Mouse (Mus musculus): ENCODE data around the gene Med15. TPM values are rescaled to one million over a fixed set of nuclear protein-coding genes. Genes with fewer than 3 reads are reported as not detected.
A peak's percentile ranks its signal among the peaks of the same experiment; 100 is the strongest.
"Not testable (repeated sequence)": the region's sequence is repeated elsewhere in the genome, so short reads cannot be mapped to it uniquely, and the experiment has no call there.

The Med15 gene
- polyA plus RNA-seq, 1 experiment from 2014 or later = 97.8 TPM

DNA sequence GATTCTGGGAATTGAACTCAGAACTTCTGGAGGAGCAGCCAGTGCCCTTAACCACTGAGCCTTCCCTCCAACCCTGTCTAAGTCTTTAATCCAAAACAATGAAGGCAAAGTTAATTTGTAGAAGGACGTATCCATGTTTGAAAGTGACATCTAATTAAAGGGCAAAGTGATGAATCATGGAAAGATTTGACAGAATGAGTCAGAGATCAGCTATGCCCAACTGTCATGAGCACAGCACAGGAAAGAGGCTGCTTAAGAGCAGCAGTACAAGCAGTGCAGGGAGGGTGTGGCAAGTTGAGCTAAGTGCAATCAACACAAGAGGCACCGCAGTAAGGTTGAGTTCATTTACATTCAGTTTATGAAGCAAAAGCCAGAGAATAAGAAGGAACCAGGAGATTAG is 12.4 kb upstream of the Med15 start:
- H3K27ac ChIP-seq = no peak overlapping the region
- no peaks in the 10 kb centered on the region for H3K36me3 ChIP-seq (ENCODE audit: inconsistent target)
- 97% methylated on average over 2 of the region's 2 CpGs for WGBS (ENCODE audit: missing documents)
- H3K4me3 ChIP-seq (ENCODE audit: inconsistent target) = no peak overlapping the region
- H3K79me2 ChIP-seq (ENCODE audit: inconsistent target) = no peaks in the 10 kb centered on the region

DNA sequence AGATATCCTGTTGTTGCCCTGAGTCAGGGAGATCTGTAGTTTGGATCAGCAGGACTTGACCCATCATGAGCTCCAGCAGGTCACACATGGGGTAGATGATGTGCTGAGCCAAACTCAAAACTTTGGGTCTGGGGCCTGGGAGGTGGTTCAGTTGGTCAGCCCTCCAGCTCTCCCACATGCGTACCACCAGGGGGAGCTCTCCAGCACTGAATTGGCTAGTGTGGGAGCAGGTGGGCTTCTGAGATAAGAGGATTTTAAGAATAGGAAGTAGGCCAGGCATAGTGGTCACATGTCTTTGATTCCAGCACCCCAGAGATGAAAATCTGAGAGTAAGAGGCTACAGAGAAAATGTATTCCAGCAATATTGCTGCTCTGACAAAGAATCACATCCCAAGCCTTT is 11.8 kb upstream of the Med15 start:
- Histone ChIP-seq H3K27ac (no peak overlapping the region), H3K36me3 (ENCODE audit: inconsistent target) (no peaks in the 10 kb centered on the region), H3K4me3 (ENCODE audit: inconsistent target) (no peak overlapping the region), H3K79me2 (ENCODE audit: inconsistent target) (no peaks in the 10 kb centered on the region)
- WGBS (ENCODE audit: missing documents) = 43% methylated on average over 1 of the region's 1 CpGs

DNA sequence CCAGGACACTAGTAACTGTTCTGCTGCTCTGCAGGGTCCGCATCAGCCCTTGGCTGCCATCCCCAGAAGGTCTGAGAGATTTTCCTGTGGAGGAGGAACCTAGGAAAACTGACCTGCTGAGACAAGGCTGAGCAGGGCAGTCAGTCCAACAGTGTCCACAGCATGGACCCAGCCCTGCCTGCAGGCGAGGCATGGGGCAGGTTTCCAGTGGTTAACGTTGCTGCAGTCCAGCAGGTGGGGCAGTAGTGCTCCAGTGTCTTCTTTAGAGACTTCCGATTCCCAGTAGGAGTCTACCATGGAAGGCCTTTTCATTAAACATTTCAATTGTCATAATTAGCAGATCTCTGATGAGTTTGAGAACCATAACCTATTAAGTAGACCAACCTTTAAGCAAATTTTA is 10.6 kb upstream of the Med15 start:
- Histone ChIP-seq H3K4me3 (ENCODE audit: inconsistent target) (no peak overlapping the region), H3K79me2 (ENCODE audit: inconsistent target) (no peaks in the 10 kb centered on the region), H3K36me3 (ENCODE audit: inconsistent target) (no peaks in the 10 kb centered on the region), H3K27ac (no peak overlapping the region)
- WGBS (ENCODE audit: missing documents) = 72% methylated on average over 4 of the region's 4 CpGs

DNA sequence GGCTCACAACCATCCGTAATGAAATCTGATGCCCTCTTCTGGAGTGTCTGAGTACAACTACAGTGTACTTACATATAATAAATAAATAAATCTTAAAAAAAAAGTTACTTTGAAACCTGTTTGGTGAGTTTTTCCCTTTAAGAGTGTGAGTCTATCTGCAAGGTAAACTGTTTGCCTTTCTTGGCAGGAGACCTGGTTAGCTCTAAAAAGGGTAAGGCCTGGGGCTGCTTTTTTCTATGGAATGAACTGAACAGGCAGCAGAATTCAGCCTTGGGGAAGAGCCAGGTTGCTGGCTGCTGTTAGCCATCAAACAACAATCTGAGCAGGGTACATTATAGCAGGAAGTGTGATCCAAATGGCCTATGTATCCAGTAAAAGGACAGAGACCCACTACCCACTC is 10.1 kb upstream of the Med15 start:
- no peaks in the 10 kb centered on the region for H3K79me2 ChIP-seq (ENCODE audit: inconsistent target)
- H3K36me3 ChIP-seq (ENCODE audit: inconsistent target) = no peaks in the 10 kb centered on the region
- WGBS (ENCODE audit: missing documents) = no CpG with 5 or more reads among the region's 1 CpGs
- no peak overlapping the region for H3K4me3 ChIP-seq (ENCODE audit: inconsistent target)
- no peak overlapping the region for H3K27ac ChIP-seq

DNA sequence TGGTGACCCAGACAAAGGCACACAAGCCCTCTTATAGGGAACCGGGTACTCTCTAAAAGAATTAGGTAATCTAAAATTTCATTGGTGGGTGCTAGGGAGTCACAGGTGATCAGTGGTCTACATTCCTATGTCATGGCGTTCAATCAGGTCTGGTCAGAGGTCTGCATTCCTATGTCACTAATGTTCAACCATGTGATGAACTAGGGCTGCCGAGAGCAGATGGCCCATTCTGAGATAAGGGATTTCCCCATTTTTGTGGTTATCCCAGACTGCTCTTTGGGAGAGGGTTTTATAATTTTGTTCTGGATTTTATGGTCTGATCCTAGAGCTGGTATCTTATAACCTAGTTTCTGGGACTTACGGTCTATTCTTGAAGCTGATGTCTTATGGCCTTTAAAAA is 7.4 kb upstream of the Med15 start:
- no peaks in the 10 kb centered on the region for H3K36me3 ChIP-seq (ENCODE audit: inconsistent target)
- H3K79me2 ChIP-seq (ENCODE audit: inconsistent target) = no peaks in the 10 kb centered on the region
- WGBS (ENCODE audit: missing documents) = 88% methylated on average over 4 of the region's 4 CpGs
- H3K4me3 ChIP-seq (ENCODE audit: inconsistent target) = no peak overlapping the region
- no peak overlapping the region for H3K27ac ChIP-seq

DNA sequence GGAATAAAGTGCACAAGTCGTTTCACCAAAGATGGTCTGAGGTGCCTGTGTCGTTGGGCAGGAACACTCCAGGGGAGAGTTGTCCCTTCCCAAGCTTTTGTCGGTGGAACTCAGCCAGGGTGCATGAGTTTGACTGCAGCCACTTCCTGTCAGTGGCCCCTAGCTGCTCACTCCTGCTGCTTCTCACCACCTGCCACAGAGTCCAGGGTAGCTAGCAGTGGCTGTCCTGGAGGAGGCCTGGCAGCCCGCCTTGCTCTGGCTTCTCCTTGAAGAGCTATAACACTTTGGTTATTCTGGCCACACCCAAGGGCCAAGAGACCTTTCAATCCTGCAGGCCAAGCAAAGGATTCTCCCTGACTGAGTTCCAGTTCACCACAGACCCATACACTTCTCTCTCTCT is 3.5 kb upstream of the Med15 start:
- 44% methylated on average over 4 of the region's 4 CpGs for WGBS (ENCODE audit: missing documents)
- no peaks in the 10 kb centered on the region for H3K79me2 ChIP-seq (ENCODE audit: inconsistent target)
- H3K4me3 ChIP-seq (ENCODE audit: inconsistent target) = no peak overlapping the region
- H3K36me3 ChIP-seq (ENCODE audit: inconsistent target) = no peaks in the 10 kb centered on the region
- no peak overlapping the region for H3K27ac ChIP-seq

DNA sequence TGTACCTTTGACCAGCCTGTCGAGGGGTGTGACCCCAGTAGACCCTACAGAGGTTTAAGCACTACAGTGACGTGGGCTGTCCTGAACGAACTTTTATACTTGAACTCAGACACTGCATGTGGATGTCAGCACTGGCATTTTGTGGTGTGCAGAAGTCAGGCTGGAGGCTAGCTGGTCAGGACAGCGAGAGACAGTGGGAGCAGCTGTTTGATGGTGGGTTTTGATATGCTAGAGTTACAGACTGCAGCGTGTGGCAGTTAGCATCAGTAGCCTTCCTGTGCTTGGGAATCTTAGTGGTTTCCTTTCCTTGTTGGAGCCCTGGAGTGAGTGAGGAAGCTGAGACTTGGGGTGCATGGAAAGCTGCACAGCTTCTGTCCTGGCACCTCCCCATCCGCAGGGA is 2.2 kb upstream of the Med15 start:
- not testable (repeated sequence) for H3K79me2 ChIP-seq (ENCODE audit: inconsistent target); H3K4me3 ChIP-seq (ENCODE audit: inconsistent target); H3K27ac ChIP-seq; H3K36me3 ChIP-seq (ENCODE audit: inconsistent target)
- 91% methylated on average over 6 of the region's 6 CpGs for WGBS (ENCODE audit: missing documents)

GRCm38 (mm10) chr16:17733646-17734045 is 955 bp upstream of the Med15 start:
- Histone ChIP-seq H3K4me3 (ENCODE audit: inconsistent target) (no peak overlapping the region), H3K79me2 (ENCODE audit: inconsistent target) (no peaks in the 10 kb centered on the region), H3K27ac (no peak overlapping the region), H3K36me3 (ENCODE audit: inconsistent target) (no peaks in the 10 kb centered on the region)
- 64% methylated on average over 2 of the region's 2 CpGs for WGBS (ENCODE audit: missing documents)

- Histone ChIP-seq H3K79me2 (ENCODE audit: inconsistent target) (no peaks in the 10 kb centered on the region), H3K4me3 (ENCODE audit: inconsistent target) (no peak overlapping the region), H3K27ac (no peak overlapping the region), H3K36me3 (ENCODE audit: inconsistent target) (no peaks in the 10 kb centered on the region)
- WGBS (ENCODE audit: missing documents) = 78% methylated on average over 6 of the region's 6 CpGs
Observed at GRCm38 (mm10) chr16:17732431-17732830, 260 bp downstream of the Med15 start.

DNA sequence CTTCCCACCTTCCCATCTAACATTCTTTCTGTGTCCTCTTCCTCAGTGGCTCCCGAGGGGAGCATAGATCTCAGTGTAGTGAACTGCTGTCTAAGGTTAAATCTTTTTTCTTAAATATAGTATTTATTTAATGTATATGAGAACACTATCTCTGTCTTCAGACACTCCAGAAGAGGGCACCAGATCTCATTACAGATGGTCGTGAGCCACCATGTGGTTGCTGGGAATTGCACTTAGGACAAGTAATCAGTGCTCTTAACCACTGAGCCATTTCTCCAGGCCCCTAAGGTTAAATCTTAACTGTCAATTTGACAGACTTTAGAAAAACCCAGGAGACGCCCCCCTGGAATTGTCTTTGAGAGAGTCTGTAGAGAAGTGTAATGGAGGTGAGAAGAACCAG is 670 bp downstream of the Med15 start:
- H3K27ac ChIP-seq = no peak overlapping the region
- H3K79me2 ChIP-seq (ENCODE audit: inconsistent target) = no peaks in the 10 kb centered on the region
- no peaks in the 10 kb centered on the region for H3K36me3 ChIP-seq (ENCODE audit: inconsistent target)
- H3K4me3 ChIP-seq (ENCODE audit: inconsistent target) = no peak overlapping the region
- 53% methylated on average over 3 of the region's 3 CpGs for WGBS (ENCODE audit: missing documents)

GRCm38 (mm10) chr16:17729974-17730373 is 2.7 kb downstream of the Med15 start:
- Histone ChIP-seq H3K27ac (no peak overlapping the region), H3K4me3 (ENCODE audit: inconsistent target) (no peak overlapping the region), H3K79me2 (ENCODE audit: inconsistent target) (no peaks in the 10 kb centered on the region), H3K36me3 (ENCODE audit: inconsistent target) (no peaks in the 10 kb centered on the region)

- Histone ChIP-seq H3K4me3 (ENCODE audit: inconsistent target) (no peak overlapping the region), H3K79me2 (ENCODE audit: inconsistent target) (peaks cover 4% of the 10 kb centered on the region), H3K27ac (peak overlapping the region; percentile 33), H3K36me3 (ENCODE audit: inconsistent target) (no peaks in the 10 kb centered on the region)
- 20% methylated on average over 5 of the region's 5 CpGs for WGBS (ENCODE audit: missing documents)
Observed at GRCm38 (mm10) chr16:17727179-17727861, 5.4 kb downstream of the Med15 start.

DNA sequence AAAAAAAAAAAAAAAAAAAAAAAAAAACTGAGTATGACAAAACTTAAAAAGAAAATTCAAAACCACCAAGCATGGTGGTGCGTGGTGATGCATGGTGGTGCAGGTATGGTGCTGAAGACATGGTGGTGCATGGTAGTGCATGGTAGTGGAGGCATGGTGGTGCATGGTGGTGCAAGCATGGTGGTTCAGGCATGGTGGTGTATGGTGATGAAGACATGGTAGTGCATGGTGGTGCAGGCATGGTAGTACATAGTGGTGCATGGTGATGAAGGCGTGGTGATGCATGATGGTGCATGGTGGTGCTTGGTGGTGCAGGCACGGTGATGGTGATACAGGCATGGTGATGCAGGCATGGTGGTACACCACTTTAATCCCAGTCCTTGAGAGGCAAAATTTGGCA is 8.2 kb downstream of the Med15 start:
- H3K36me3 ChIP-seq (ENCODE audit: inconsistent target) = no peaks in the 10 kb centered on the region
- no peak overlapping the region for H3K27ac ChIP-seq
- H3K4me3 ChIP-seq (ENCODE audit: inconsistent target) = no peak overlapping the region
- peaks cover 32% of the 10 kb centered on the region for H3K79me2 ChIP-seq (ENCODE audit: inconsistent target)
- 93% methylated on average over 3 of the region's 3 CpGs for WGBS (ENCODE audit: missing documents)

GRCm38 (mm10) chr16:17723325-17723626 is 9.4 kb downstream of the Med15 start:
- Histone ChIP-seq H3K27ac (peak overlapping the region; percentile 91; the same call in 1 of the 2 replicates), H3K79me2 (ENCODE audit: inconsistent target) (peaks cover 44% of the 10 kb centered on the region), H3K4me3 (ENCODE audit: inconsistent target) (peak overlapping the region; percentile 12; the same call in 1 of the 2 replicates), H3K36me3 (ENCODE audit: inconsistent target) (no peaks in the 10 kb centered on the region)
- 75% methylated on average over 1 of the region's 1 CpGs for WGBS (ENCODE audit: missing documents)

DNA sequence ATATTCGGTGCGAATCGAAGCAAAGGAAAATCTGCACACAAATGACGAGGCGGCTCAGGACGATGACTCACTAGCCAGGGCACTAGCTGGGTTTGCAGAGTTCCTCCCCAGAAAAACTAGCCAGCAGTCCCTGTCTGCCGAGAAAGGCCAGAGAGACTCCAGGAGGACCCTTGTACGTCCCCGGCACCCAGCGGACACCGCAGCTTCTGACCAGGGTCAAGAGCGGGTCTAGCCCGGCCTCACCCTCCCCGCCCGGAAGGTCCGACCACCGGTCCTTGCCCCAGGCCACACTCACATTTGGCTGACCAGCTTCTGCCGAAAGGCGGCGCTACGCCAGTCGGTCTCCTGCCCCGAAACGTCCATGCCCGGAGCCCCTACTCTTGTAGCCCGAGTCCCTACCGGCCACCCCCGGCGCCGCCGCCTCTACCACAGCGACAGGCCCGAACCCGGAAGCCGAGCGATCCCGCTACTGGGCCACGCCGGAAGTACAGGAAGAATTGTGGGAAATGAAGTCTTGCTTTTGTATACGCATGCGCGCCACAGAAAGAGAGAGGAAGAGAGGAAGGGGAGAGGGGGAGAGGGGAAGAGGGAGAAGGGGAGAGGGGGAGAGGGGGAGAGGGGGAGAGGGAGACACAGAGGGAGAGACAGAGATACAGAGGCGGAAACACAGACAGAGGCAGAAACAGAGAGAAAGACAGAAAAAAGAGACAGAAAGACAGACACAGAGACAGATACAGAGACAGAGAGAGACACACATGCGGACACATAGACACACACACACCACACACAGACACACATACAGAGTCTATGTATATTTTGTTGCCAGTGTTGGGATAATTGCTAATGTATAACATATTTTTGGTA is 10.0 kb downstream of the Med15 start:
- Histone ChIP-seq H3K79me2 (ENCODE audit: inconsistent target) (peaks cover 50% of the 10 kb centered on the region), H3K27ac (peak overlapping the region; percentile 91), H3K4me3 (ENCODE audit: inconsistent target) (peak overlapping the region; percentile 93), H3K36me3 (ENCODE audit: inconsistent target) (no peaks in the 10 kb centered on the region)
- WGBS (ENCODE audit: missing documents) = under 1% methylated on average over 43 of the region's 44 CpGs

All from macrophage (primary cell).